Mouse (Mus musculus) heart, adult 2 months (tissue): ENCODE data around the gene Acbd6. TPM values are rescaled to one million over a fixed set of nuclear protein-coding genes. Genes with fewer than 3 reads are reported as not detected.

Experiments used
- DNase-seq, 2 experiments: peaks; one replicate each; pipeline ENCODE4 v3.0.0; 2021
- H3K27ac ChIP-seq: fragments of 200-600 bp; 2 replicates; pipeline ENCODE4 v1.8.1; 2022
- H3K27me3 ChIP-seq: fragments of 200-500 bp; 2 replicates; pipeline ENCODE4 v1.6.1; 2012; ENCODE audit warnings: mild to moderate bottlenecking, low read length, inconsistent platforms, mixed read lengths; ENCODE audit not compliant: control insufficient read depth, insufficient read depth
- H3K36me3 ChIP-seq: fragments of 200-500 bp; 2 replicates; pipeline ENCODE4 v1.6.1; 2012; ENCODE audit warnings: low read length, inconsistent platforms; ENCODE audit not compliant: control insufficient read depth, insufficient read depth
- H3K4me1 ChIP-seq: fragments of 200-500 bp; 2 replicates; pipeline ENCODE4 v1.6.1; 2011; ENCODE audit warnings: low read length; ENCODE audit not compliant: control insufficient read depth, insufficient read depth
- H3K4me3 ChIP-seq: fragments of 200-600 bp; 2 replicates; pipeline ENCODE4 v1.8.1; 2022
- H3K79me2 ChIP-seq: fragments of 200-500 bp; replicated peaks from 2 replicates; pipeline ENCODE4 v1.6.1; 2012; ENCODE audit warnings: mild to moderate bottlenecking, inconsistent platforms, low read length, moderate library complexity, mixed read lengths; ENCODE audit not compliant: control insufficient read depth, insufficient read depth
- H3K9ac ChIP-seq: fragments of 200-500 bp; 2 replicates; pipeline ENCODE4 v1.6.1; 2012; ENCODE audit warnings: low read depth, mild to moderate bottlenecking, control low read depth, inconsistent platforms, low read length, mixed read lengths
- CTCF ChIP-seq: fragments of 200-600 bp; IDR thresholded peaks from 2 replicates; pipeline ENCODE4 v1.8.1; 2022; ENCODE audit warnings: antibody characterized with exemption, mild to moderate bottlenecking, moderate library complexity
- EP300 ChIP-seq: fragments of 200-500 bp; IDR thresholded peaks from 2 replicates; pipeline ENCODE4 v1.6.1; 2011; ENCODE audit warnings: low read depth, low read length, control low read depth; ENCODE audit not compliant: insufficient read depth
- POLR2A ChIP-seq: fragments of 200-500 bp; IDR thresholded peaks from 2 replicates; pipeline ENCODE4 v1.6.1; 2011; ENCODE audit warnings: mild to moderate bottlenecking, low read depth, low read length, control low read depth; ENCODE audit not compliant: insufficient read depth
- WGBS: fragments of 180-500 bp; shearing (Covaris S2); methylation state at CpG from one replicate; pipeline ENCODE4 v1.1.7; 2018; 5-methylcytosine and 5-hydroxymethylcytosine counted together
- intact Hi-C: fragments of 180-260 bp; cut with DNase I; formaldehyde crosslinking; loops from one replicate; pipeline ENCODE4 v1.15.1; 2025
- polyA plus RNA-seq: library from polyadenylated mRNA; depleted of rRNA; stranded (reverse); fragments of >200 nt; gene quantifications from 2 replicates; pipeline ENCODE4 v1.2.3, GENCODE M21; 2012
- total RNA-seq, 2 experiments: library from RNA; stranded (reverse); gene quantifications; 2 replicates each; pipeline ENCODE4 v1.2.3; 2021

The Acbd6 gene
- total and polyA plus RNA-seq, 3 experiments: 55.7 to 63.6 (median 57.1) TPM

GRCm38 (mm10) chr1:155645816-155646215, 87.9 kb downstream of the Acbd6 start:
- intact Hi-C loops: no loop called here
- no peak for DNase-seq
- no peaks in the 10 kb centered on the region for H3K27me3 ChIP-seq
- no peaks in the 10 kb centered on the region for H3K36me3 ChIP-seq
- WGBS: 82% methylated on average over 5 of the region's 5 CpGs
- H3K27ac ChIP-seq: no peak overlapping the region
- no peak overlapping the region for H3K9ac ChIP-seq
- H3K4me1 ChIP-seq: no peaks in the 10 kb centered on the region
- TF ChIP-seq CTCF (no peak), POLR2A (no peak), EP300 (no peak)
- H3K4me3 ChIP-seq: no peak overlapping the region
- H3K79me2 ChIP-seq: no peaks in the 10 kb centered on the region

GRCm38 (mm10) chr1:155646345-155647307, 88.7 kb downstream of the Acbd6 start:
- intact Hi-C loops: no loop called here
- no peak overlapping the region for H3K9ac ChIP-seq
- TF ChIP-seq POLR2A: no peak
- no peak for TF ChIP-seq EP300
- no peak for TF ChIP-seq CTCF

GRCm38 (mm10) chr1:155650121-155650846, 92.4 kb downstream of the Acbd6 start:
- H3K79me2 ChIP-seq: no peaks in the 10 kb centered on the region
- H3K27me3 ChIP-seq: no peaks in the 10 kb centered on the region
- no peak overlapping the region for H3K27ac ChIP-seq
- WGBS: 56% methylated on average over 9 of the region's 9 CpGs
- DNase-seq: no peak
- H3K4me3 ChIP-seq: no peak overlapping the region
- no peak for TF ChIP-seq POLR2A
- TF ChIP-seq EP300: no peak
- no peak for TF ChIP-seq CTCF
- no peaks in the 10 kb centered on the region for H3K4me1 ChIP-seq
- H3K36me3 ChIP-seq: no peaks in the 10 kb centered on the region
- intact Hi-C loops: no loop called here
- H3K9ac ChIP-seq: no peak overlapping the region

More at GRCm38 (mm10) chr1:155646345-155647307, 88.7 kb downstream of the Acbd6 start:
- WGBS: 67% methylated on average over 10 of the region's 10 CpGs
- Histone ChIP-seq H3K4me1 (no peaks in the 10 kb centered on the region), H3K36me3 (no peaks in the 10 kb centered on the region), H3K4me3 (no peak overlapping the region), H3K27me3 (no peaks in the 10 kb centered on the region), H3K79me2 (no peaks in the 10 kb centered on the region), H3K27ac (no peak overlapping the region)
- DNase-seq: no peak

DNA sequence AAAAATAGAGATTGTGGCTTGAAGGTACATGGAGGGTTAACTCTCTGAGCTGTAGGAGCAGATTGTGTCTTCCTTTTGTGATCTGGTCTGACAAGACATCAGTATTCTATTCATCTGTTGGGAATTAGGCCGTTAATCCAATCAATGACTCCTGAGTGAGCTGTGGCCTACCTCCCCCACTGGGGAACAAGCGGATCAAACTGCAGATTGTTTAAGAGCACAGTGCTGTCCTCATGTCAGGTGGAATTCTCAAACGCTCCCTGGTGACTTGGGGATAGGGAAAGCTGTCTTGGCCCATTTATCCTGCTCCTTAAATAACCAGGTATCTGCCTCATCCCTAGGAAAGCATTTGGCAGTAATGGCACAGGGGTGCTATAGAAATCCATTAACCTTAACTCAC, 97.0 kb downstream of the Acbd6 start:
- Histone ChIP-seq H3K4me3 (no peak overlapping the region), H3K27me3 (no peaks in the 10 kb centered on the region), H3K4me1 (no peaks in the 10 kb centered on the region), H3K79me2 (no peaks in the 10 kb centered on the region), H3K36me3 (no peaks in the 10 kb centered on the region), H3K27ac (no peak overlapping the region), H3K9ac (no peak overlapping the region)
- TF ChIP-seq EP300 (no peak), CTCF (no peak), POLR2A (no peak)
- 76% methylated on average over 3 of the region's 3 CpGs for WGBS
- intact Hi-C loops: no loop called here
- DNase-seq: no peak

DNA sequence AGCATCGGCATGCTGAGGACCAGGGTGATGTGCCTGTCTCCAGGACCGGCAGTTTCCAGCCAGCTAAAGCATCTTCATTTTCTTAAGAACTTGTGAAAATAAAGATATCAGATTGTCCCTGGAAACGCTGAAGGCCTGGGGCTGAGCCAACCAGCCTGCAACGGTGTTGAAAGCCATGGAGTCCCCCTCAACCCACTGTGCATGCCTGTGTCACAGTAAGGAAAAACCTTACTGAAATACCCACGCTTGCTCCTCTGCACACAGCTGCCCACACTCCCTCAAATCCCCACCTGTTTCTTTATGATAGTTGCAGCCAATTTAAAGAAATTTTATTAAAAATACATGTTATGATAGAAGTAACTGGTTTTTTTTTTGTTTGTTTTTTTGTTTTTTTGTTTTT, 98.4 kb downstream of the Acbd6 start:
- no peak overlapping the region for H3K27ac ChIP-seq
- TF ChIP-seq EP300: no peak
- TF ChIP-seq POLR2A: no peak
- no peak for TF ChIP-seq CTCF
- intact Hi-C loops: no loop called here
- H3K79me2 ChIP-seq: no peaks in the 10 kb centered on the region
- 55% methylated on average over 5 of the region's 5 CpGs for WGBS
- H3K27me3 ChIP-seq: no peaks in the 10 kb centered on the region
- no peak overlapping the region for H3K9ac ChIP-seq
- no peaks in the 10 kb centered on the region for H3K36me3 ChIP-seq
- no peaks in the 10 kb centered on the region for H3K4me1 ChIP-seq
- H3K4me3 ChIP-seq: no peak overlapping the region
- no peak for DNase-seq

DNA sequence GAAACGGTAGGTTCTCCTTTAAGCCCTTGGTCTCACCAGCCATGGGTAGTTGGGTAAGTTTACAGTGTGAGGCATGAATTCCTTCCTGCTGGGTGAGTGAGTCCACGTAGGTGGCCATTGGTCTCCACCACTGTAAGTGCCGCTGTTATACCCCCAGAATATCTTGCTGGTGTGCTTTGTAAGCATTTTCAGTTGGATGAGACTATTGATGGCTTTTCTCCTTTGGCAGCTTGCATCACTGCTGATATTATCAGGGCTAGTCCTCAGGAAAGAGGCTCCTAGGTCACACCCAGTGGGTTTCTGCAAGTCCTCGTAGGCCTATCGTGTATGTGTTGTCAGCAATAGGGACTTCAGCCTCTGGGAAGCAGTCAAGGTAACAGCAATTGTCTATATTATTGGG, 106.1 kb downstream of the Acbd6 start:
- intact Hi-C loops: no loop called here
- H3K36me3 ChIP-seq: no peaks in the 10 kb centered on the region
- no peaks in the 10 kb centered on the region for H3K79me2 ChIP-seq
- no peak overlapping the region for H3K4me3 ChIP-seq
- no peak overlapping the region for H3K27ac ChIP-seq
- H3K9ac ChIP-seq: no peak overlapping the region
- TF ChIP-seq CTCF (no peak), EP300 (no peak), POLR2A (no peak)
- 70% methylated on average over 5 of the region's 5 CpGs for WGBS
- no peaks in the 10 kb centered on the region for H3K4me1 ChIP-seq
- no peaks in the 10 kb centered on the region for H3K27me3 ChIP-seq
- DNase-seq: no peak
